Mouse (Mus musculus): ENCODE results near the gene Vamp9.

Vamp9 gene

GRCm38 (mm10) chr5:99941776-99942502 lies 35.9 kb downstream of the Vamp9 start:
- DNase-seq: no peak

DNA sequence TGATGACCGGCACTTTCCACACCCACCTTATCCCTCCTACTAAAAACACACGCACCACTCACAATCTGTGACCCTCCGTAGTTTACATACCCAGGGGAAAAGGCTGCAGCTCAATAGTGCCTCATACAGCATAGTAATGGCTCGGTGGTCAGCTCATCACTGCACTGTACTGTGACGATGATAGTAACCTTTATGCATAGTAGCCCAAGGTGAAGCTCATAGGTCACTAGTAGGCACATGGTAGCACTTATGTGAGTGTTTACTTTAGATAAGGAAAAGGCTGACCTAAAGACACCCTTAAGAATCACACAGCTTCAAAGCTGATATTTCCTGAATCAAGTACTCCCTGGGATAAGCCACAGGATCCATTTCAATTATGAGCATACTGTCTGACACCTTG lies 46.5 kb downstream of the Vamp9 start:
- DNase-seq: no peak

GRCm38 (mm10) chr5:99953883-99954282 lies 47.8 kb downstream of the Vamp9 start:
- no peak for DNase-seq

- DNase-seq: no peak
Measured at GRCm38 (mm10) chr5:99958666-99959065, 52.6 kb downstream of the Vamp9 start.

GRCm38 (mm10) chr5:99959236-99959936 lies 53.3 kb downstream of the Vamp9 start:
- no peak for DNase-seq

GRCm38 (mm10) chr5:99959960-99960359 lies 53.9 kb downstream of the Vamp9 start:
- no peak for DNase-seq

- DNase-seq: no peak
Measured at GRCm38 (mm10) chr5:99973941-99974340, 67.9 kb downstream of the Vamp9 start.

DNA sequence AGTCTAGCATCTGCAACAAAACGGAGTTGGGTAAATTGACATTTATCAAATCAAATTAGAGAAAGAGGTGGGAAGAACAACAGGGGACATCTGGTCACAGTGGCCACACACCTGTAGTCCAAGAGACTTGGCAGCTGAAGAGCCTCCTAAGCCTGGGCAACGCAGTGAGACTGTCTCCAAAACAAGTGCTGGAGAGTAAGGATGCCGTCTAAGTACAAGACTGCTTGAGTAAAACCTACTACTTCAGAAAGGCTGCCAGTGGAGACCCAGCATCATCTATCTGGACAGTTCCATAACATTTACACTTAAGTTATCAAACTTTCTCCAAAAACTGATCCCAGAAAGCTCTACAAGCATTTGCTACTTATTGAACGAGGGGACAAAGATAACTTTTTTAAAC lies 69.0 kb downstream of the Vamp9 start:
- no peak for DNase-seq

- DNase-seq: no peak
Measured at GRCm38 (mm10) chr5:99975776-99976175, 69.7 kb downstream of the Vamp9 start.

GRCm38 (mm10) chr5:99976334-99976955 lies 70.4 kb downstream of the Vamp9 start:
- DNase-seq: no peak

- DNase-seq: peak; percentile 70 to 82
Measured at GRCm38 (mm10) chr5:99977516-99978301, 71.7 kb downstream of the Vamp9 start.

GRCm38 (mm10) chr5:99978699-99979442 lies 72.8 kb downstream of the Vamp9 start, which contains the start of the genes Hnrnpd and 4930524J08Rik:
Gene Hnrnpd, minus strand, starts transcription at chr5:99978938.
Gene 4930524J08Rik, plus strand, starts transcription at chr5:99979061.
- peak; percentile 85 to 92 for DNase-seq

DNA sequence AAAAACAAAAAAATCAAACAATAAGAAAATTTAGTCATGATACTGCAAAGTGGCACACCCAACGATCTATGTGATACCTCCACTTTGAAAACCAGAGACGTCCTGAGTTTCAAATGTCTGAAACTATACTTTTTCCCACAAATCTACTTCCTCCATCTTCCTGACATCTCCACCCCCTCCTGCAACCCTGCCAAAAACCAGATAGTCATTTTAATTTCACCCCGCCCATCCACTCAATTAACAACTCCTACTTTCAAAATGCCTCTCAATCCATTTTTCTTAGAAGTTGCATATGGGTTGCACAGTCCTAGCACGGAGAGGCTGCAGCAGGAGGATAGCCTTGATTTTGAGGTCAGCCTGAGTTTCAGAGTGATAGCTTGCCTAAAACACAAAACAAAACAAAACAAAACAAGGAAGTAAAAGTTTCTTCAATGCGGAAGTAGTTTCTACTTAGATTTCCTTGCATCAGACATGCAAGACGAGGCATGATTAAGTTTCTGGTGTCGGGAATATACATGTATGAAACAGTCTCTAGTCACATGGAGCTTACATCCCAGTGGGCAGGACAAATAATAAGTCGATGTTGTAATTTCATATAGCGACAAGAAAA lies 77.5 kb downstream of the Vamp9 start:
- no peak for DNase-seq

DNA sequence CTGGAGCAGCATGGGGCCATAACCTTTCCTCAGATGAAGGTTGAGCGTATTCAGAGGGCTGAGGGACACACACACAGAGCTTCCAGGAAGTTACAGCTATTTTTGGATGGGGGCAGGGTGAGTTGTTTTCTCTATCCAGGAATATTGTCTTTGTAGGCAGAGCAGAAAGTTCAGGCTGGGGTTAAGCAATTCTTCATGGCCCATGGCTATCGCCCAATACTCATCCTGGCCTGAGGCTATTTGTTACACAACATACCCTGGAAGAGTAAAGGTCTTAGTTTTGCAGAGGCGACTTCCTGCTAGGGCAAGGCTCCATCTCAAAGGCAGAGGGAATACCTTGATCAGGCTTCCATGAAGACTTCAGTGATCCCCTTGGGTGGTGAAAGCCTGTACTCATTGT lies 88.1 kb downstream of the Vamp9 start:
- no peak for DNase-seq

DNA sequence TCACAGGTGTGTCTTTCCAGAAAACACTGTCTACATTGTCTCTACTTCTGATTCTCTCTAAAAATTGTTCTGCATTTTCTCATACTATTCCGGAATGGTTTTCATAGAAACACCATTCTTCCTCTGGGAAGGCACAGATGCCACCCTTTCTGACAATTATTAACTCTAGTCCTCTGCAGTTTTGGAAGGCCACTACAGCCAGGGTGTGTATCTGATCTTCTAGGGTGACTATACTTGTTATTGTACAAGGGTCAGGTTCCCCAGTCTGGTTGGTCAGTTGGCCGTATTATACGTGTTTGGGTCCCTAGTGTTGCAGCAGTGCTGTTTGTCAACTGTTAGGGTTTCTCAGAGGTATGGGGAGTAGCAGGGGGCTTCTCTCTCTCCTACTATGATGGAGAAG lies 88.6 kb downstream of the Vamp9 start:
- no peak for DNase-seq

GRCm38 (mm10) chr5:100000048-100000447 lies 94.0 kb downstream of the Vamp9 start:
- DNase-seq: no peak

DNA sequence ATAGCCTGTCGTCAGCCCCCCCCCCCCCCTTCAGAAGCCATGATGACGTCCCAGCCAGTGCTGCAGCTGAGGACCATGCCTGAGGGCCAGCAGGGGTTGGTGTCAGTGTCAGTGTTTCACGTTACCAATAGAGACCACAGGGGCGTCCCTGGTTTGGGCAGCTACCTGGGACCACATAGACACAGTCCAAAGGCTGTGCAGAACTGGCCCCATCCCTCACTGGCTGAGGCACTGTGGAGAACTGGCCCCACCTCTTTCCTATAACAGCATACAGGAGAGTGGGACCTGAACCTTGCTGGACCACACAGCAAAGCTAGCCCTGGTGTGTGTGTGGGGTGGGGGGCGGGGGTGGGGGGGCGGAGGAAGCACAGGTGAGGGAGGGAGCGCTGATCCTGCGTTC lies 94.4 kb downstream of the Vamp9 start:
- no peak for DNase-seq

Measured in thymus, postnatal 36 days (tissue).